Mouse (Mus musculus) naive thymus-derived CD4-positive, alpha-beta T cell, adult 2 months (primary cell): ENCODE data around the gene Trim17.

ENCODE experiments used
- DNase-seq: peaks from one replicate; pipeline ENCODE4 v3.0.0-alpha.2; 2011; ENCODE audit warnings: low read depth

The Trim17 gene

GRCm38 (mm10) chr11:58993091-58993670 is 38.7 kb downstream of the Trim17 start:
- DNase-seq = no peak

GRCm38 (mm10) chr11:58994337-58994826 is 39.9 kb downstream of the Trim17 start:
- peak; percentile 45 for DNase-seq

GRCm38 (mm10) chr11:58995061-58995806 is 40.7 kb downstream of the Trim17 start:
- DNase-seq = no peak

DNA sequence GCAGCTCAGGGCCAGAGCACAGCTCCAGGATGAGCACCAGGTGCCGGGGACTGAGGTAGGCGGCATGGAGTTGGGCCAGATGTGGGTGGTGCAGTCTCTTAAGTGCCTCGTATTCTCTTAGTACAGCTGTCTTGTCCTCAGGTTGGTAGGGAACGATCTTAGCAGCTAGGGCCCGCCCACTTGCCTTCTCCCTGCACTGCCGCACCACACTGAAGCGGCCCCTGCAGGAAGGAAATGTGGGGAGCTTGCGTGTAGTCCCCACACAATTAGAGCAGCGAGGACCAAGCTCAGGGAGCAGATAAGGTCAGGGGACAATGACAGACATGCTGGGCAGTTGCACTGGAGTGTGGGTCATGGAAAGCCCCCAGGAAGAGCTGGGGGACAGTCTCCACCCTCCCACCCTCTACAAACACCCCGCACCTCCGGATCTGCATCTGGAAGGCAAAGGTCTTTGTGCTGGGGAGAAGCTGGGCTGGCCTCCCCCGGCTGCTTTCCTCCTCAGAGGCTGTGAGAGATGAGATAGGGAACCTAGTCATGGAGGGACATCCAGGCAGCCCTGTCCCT is 41.4 kb downstream of the Trim17 start:
- peak; percentile 63 for DNase-seq

GRCm38 (mm10) chr11:58997541-58997940 is 43.1 kb downstream of the Trim17 start:
- no peak for DNase-seq

- DNase-seq = no peak
These were observed 44.7 kb downstream of the Trim17 start for GRCm38 (mm10) chr11:58999158-58999557.

DNA sequence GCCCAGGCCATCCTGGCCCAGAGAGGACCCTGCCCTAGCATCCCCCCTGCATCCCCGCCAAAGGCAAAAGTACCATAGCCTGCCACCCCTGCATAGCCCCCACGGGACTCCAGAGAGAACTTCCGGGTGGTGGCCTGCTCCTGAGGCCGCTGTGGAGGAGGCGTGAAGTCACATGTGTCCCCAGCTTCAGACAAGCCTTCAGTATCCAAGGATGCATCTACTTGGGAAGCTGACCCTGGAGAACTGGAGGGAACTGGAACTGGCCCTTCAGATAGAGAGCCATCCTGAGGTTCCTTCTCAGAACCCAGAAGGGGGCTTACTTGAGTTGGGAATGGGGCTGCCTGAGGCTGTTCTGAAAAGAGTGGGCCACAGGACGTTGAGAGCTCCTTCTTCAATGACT is 45.3 kb downstream of the Trim17 start:
- no peak for DNase-seq

DNA sequence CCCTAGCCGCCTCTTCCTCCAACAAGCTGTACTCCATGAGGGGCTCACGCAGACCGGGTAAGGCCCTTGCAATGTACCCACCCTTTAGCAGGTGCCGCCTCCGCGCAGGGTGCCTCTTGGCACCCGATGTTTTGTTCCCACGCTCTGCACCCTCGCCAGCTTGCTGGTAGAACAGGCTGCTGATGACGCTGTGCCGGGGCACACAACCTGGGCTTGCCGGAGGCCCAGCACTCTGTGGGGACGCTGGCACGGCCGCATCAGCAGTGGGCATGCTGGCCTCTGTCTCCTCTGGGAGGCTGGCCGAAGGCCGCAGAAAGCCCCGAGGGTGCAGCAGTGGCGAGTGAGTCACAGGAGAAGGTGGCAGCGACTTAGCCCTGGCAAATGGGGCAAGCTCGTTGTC is 46.1 kb downstream of the Trim17 start:
- no peak for DNase-seq

GRCm38 (mm10) chr11:59002327-59003079 is 48.0 kb downstream of the Trim17 start:
- DNase-seq = no peak

- peak; percentile 21 for DNase-seq
These were observed 60.6 kb downstream of the Trim17 start for GRCm38 (mm10) chr11:59015052-59015451.
